Mouse (Mus musculus): ENCODE measurements around the gene Lcmt1.

Lcmt1 gene

DNA sequence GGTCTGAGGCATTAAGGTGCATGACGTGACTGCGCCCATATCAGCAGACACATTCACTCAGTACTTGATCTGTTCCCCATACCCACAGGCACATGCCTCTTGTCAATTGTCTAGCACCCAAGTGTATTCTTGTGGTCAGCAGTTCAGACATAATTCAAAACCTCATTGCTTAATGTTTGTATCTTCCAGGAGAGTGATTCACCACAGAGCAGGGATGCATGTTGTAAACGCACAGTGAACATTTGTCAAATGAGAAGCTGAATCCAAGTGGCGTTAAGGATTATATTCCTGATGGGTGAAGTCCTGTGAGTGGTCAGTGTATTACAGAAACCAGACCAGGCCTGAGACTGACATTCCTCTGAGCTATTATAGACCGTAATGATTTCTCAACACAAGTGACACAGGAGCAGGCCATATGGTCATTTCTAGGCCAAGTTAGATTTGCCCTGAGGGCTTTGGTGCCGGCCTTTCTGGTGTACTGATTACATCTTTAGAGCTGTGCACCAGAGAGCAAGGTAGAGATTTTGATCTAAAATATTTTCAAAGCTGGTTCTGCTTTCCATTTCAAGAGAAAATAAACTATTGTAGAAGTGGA is 20.2 kb downstream of the Lcmt1 start:
- in situ Hi-C loops (cut with MboI; ENCODE audit: low pct_unique_long_range_greater_than_20kb in 1 of 2, low sequenced_read_pairs in 2 of 2, unreplicated experiment in 1 of 2) = no loop called here

GRCm38 (mm10) chr7:123394271-123394670 is 24.7 kb downstream of the Lcmt1 start:
- in situ Hi-C loops (cut with MboI; ENCODE audit: low pct_unique_long_range_greater_than_20kb in 1 of 2, low sequenced_read_pairs in 2 of 2, unreplicated experiment in 1 of 2) = no loop called here

DNA sequence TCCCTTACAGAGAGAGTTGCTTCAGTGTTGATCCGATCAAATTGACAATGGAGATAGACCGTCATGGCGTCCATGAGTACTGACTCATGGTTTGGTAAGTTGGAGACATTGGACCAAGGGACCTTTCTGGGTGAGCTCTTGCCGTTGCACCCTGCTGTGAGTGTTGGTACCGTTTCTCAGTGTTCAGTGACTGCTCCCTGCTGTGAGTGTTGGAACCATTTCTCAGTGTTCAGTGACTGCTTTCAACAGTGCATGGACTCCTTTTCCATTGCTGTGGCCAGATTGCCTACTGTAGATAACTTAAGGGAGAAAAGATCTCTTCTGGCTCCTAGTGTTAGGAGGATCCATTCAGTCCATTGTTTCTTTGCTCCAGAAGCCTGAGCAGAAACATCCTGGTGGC is 27.3 kb downstream of the Lcmt1 start:
- in situ Hi-C loops (cut with MboI; ENCODE audit: low pct_unique_long_range_greater_than_20kb in 1 of 2, low sequenced_read_pairs in 2 of 2, unreplicated experiment in 1 of 2) = no loop called here

DNA sequence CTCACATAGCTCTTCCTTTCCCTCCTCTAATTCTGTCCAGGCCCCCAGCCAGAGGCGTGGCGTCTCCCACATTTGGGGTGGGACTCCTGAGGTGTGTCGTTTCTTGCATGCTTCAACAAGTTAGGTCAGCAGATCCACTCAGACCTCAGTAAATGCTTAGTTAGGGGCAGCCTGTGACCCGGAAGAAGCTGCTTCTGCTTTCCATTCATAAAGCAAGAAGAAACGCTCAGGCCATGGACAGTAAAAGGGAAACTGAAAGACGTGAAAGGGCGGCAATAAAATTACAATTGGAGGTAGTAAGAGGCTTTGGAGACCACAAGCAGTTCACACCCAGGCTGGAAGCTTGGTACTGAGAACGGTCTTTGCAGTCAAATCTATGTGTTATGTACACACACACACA is 27.8 kb downstream of the Lcmt1 start:
- in situ Hi-C loops (cut with MboI; ENCODE audit: low pct_unique_long_range_greater_than_20kb in 1 of 2, low sequenced_read_pairs in 2 of 2, unreplicated experiment in 1 of 2) = no loop called here

- in situ Hi-C loops (cut with MboI; ENCODE audit: low pct_unique_long_range_greater_than_20kb in 1 of 2, low sequenced_read_pairs in 2 of 2, unreplicated experiment in 1 of 2) = no loop called here
Observed at GRCm38 (mm10) chr7:123397931-123398330, 28.3 kb downstream of the Lcmt1 start.

- in situ Hi-C loops (cut with MboI; ENCODE audit: low pct_unique_long_range_greater_than_20kb in 1 of 2, low sequenced_read_pairs in 2 of 2, unreplicated experiment in 1 of 2) = no loop called here
Observed at GRCm38 (mm10) chr7:123398828-123399227, 29.2 kb downstream of the Lcmt1 start.

DNA sequence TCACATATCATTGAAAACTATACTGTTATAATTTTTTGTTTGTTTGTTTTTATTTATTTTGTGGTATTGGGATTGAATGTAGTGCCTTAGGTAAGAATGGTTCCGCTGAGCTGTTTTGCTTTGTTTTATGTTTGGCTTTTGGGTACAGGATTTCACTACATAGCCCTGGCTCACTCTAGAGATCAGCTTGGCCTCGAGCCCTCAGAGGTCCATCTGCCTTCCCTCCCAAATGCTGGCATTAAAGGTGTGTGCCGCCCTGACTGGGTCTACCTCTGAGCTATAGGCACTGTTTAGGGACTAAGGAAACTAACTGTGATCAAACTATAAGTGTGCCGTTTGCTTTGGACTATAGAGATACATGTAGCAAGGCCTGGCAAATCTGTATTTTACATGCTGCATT is 29.7 kb downstream of the Lcmt1 start:
- in situ Hi-C loops (cut with MboI; ENCODE audit: low pct_unique_long_range_greater_than_20kb in 1 of 2, low sequenced_read_pairs in 2 of 2, unreplicated experiment in 1 of 2) = no loop called here

DNA sequence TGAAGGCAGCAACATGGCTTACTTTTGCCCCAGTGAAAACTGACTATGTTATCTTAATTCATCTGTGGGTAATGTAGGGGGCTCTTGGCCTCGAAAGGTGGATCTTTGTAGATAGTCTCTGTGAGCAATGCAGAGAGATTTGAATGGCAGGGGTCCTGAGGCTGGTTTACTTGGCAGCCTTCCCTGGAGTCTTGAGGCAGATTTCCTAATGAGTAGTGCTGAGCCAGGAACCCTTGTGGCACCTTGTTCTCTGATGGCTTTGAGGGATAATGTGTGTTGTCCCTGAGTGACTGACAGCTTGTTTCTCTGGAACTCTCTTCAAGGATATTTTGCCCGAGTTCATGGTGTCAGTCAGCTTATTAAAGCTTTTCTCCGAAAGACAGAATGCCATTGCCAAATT is 31.5 kb downstream of the Lcmt1 start:
- in situ Hi-C loops (cut with MboI; ENCODE audit: low pct_unique_long_range_greater_than_20kb in 1 of 2, low sequenced_read_pairs in 2 of 2, unreplicated experiment in 1 of 2) = no loop called here

DNA sequence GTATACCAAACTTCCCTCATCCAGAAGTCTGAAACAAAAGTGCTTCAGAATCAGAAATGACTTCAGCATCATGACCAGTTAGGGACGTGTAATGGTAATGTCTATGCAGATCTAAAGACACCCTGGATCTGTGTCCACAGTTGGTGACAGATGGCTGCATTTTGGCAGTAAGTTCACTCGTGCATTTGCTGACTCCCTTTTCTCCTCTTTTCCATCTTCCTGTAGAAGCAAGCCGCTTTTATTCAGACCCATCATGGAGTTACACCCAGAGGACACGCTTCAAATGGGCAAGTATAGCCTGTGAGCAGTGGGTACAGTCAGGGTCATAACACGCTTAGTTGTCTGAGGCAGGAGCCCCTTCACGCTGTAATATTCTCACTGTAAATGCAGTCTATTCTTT is 34.6 kb downstream of the Lcmt1 start:
- in situ Hi-C loops (cut with MboI; ENCODE audit: low pct_unique_long_range_greater_than_20kb in 1 of 2, low sequenced_read_pairs in 2 of 2, unreplicated experiment in 1 of 2) = no loop called here

GRCm38 (mm10) chr7:123405619-123406018 is 36.0 kb downstream of the Lcmt1 start:
- in situ Hi-C loops (cut with MboI; ENCODE audit: low pct_unique_long_range_greater_than_20kb in 1 of 2, low sequenced_read_pairs in 2 of 2, unreplicated experiment in 1 of 2) = no loop called here

- in situ Hi-C loops (cut with MboI; ENCODE audit: low pct_unique_long_range_greater_than_20kb in 1 of 2, low sequenced_read_pairs in 2 of 2, unreplicated experiment in 1 of 2) = no loop called here
Observed at GRCm38 (mm10) chr7:123406988-123407387, 37.4 kb downstream of the Lcmt1 start.

DNA sequence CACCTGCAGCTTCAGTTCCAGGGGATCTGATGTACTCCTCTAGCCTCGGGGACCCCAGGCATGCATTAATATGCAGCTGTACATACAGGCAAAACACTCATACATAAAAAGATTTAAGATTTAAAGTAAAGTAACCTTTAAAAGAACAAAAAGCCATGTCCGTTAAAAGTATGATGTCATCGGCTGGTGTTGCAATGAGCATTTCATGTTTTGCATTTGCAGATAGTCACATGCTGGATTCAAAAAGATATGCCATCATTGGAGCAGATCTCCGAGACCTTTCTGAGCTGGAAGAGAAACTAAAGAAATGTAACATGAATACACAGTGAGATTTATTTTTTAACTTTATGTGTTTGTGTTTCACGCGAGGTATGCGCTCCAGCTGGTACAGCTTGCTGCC is 40.9 kb downstream of the Lcmt1 start:
- in situ Hi-C loops (cut with MboI; ENCODE audit: low pct_unique_long_range_greater_than_20kb in 1 of 2, low sequenced_read_pairs in 2 of 2, unreplicated experiment in 1 of 2) = no loop called here

DNA sequence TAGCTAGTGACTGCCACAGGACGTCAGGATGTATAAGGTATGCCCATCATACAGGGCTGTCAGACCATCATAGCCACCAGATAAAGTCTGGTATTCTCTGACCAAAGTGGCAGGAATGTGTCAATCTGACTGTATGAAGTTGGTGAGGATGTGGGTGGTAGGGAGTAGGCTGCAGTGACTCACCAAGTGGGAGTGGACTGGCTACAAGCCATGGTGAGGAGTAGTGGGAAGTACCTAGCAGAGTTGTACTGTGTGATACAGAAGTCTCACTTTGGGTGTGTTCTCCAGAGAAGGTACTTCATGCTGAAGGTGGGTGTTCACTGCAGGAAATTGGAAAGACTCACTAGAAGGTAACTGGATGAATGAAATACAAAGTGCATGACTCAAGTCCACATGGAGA is 41.5 kb downstream of the Lcmt1 start:
- in situ Hi-C loops (cut with MboI; ENCODE audit: low pct_unique_long_range_greater_than_20kb in 1 of 2, low sequenced_read_pairs in 2 of 2, unreplicated experiment in 1 of 2) = no loop called here

- in situ Hi-C loops (cut with MboI; ENCODE audit: low pct_unique_long_range_greater_than_20kb in 1 of 2, low sequenced_read_pairs in 2 of 2, unreplicated experiment in 1 of 2) = no loop called here
Observed at GRCm38 (mm10) chr7:123412143-123412542, 42.6 kb downstream of the Lcmt1 start.

DNA sequence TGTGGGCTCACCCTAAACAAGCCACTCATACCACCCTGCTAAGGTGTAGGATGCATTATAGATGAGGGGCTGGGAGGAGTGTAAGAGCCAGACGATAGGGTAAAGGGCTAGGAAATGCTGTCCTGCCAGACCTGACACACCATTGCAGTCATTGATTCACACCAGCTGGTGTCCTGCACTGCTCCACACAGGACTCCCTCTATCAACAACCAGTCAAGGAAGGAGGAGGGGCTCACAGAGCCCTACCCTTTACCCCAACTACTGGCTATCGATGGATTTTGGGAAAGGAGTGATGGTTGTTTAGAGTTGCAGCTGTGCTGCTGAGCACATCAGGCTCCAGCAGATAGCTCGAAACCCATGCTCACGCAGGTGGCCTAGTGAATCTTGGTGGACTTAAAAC is 47.2 kb downstream of the Lcmt1 start:
- in situ Hi-C loops (cut with MboI; ENCODE audit: low pct_unique_long_range_greater_than_20kb in 1 of 2, low sequenced_read_pairs in 2 of 2, unreplicated experiment in 1 of 2) = no loop called here

- in situ Hi-C loops (cut with MboI; ENCODE audit: low pct_unique_long_range_greater_than_20kb in 1 of 2, low sequenced_read_pairs in 2 of 2, unreplicated experiment in 1 of 2) = no loop called here
Observed at GRCm38 (mm10) chr7:123417661-123418060, 48.1 kb downstream of the Lcmt1 start.

- in situ Hi-C loops (cut with MboI; ENCODE audit: low pct_unique_long_range_greater_than_20kb in 1 of 2, low sequenced_read_pairs in 2 of 2, unreplicated experiment in 1 of 2) = no loop called here
Observed at GRCm38 (mm10) chr7:123419984-123420383, 50.4 kb downstream of the Lcmt1 start.

- in situ Hi-C loops (cut with MboI; ENCODE audit: low pct_unique_long_range_greater_than_20kb in 1 of 2, low sequenced_read_pairs in 2 of 2, unreplicated experiment in 1 of 2) = no loop called here
Observed at GRCm38 (mm10) chr7:123421958-123422357, 52.4 kb downstream of the Lcmt1 start.

DNA sequence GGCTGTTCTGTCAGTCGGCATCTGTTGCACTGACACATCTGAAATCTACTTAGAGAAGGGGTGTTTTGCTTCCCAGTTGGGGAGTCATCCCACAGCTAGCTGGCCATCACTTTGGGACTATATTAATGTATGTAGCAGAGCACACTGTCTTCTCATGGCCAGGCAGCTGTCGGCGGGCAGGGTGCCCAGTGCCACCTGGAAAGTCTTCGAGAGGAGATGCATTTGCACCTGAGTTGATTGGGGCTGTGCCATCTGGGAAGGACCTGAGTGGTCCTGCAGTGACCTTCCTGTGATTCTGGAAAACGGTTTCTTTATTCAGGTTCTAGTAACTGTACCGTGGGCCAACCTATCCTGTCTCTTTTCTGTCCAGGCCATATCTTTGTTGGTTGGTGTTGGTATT is 54.7 kb downstream of the Lcmt1 start:
- in situ Hi-C loops (cut with MboI; ENCODE audit: low pct_unique_long_range_greater_than_20kb in 1 of 2, low sequenced_read_pairs in 2 of 2, unreplicated experiment in 1 of 2) = no loop called here

- in situ Hi-C loops (cut with MboI; ENCODE audit: low pct_unique_long_range_greater_than_20kb in 1 of 2, low sequenced_read_pairs in 2 of 2, unreplicated experiment in 1 of 2) = no loop called here
Observed at GRCm38 (mm10) chr7:123425134-123425757, 55.7 kb downstream of the Lcmt1 start.

All from mouse embryonic stem cell (cell line).